Comparison of ENCODE assay signal across 16 mouse cellular contexts in genomic region chr6:14885199-14885598, GRCm38 (mm10). TPM values are rescaled to one million over a fixed set of nuclear protein-coding genes. Genes with fewer than 3 reads are reported as not detected.
"Had no signal": no experiment of that assay in that cellular context is flagged by ENCODE, and none has a peak within 500 bp of the region (broad histone marks: within the 10 kb centered on the region; RNA-seq: fewer than 3 reads in every experiment).

No protein-coding gene starts in this region.

- ATAC-seq: intestine, postnatal 0 days; liver, embryonic 12.5 days had no signal

- H3K4me1 ChIP-seq: limb, embryonic 15.5 days; liver, embryonic 12.5 days; neural tube, embryonic 13.5 days had no signal

- H3K4me2 ChIP-seq: limb, embryonic 15.5 days; liver, embryonic 12.5 days; lung, embryonic 14.5 days; neural tube, embryonic 13.5 days had no signal

- H3K9ac ChIP-seq: limb, embryonic 15.5 days; liver, embryonic 12.5 days; lung, embryonic 14.5 days; neural tube, embryonic 13.5 days had no signal

- H3K4me3 ChIP-seq: limb, embryonic 15.5 days; liver, embryonic 12.5 days; neural tube, embryonic 13.5 days had no signal

- H3K27me3 ChIP-seq: limb, embryonic 15.5 days; liver, embryonic 12.5 days; neural tube, embryonic 13.5 days had no signal

- DNase-seq: kidney, adult 9 months; kidney, postnatal 36 days; layer of hippocampus, adult 9-11 months; layer of hippocampus, postnatal 36 days; lung, embryonic 14.5 days; lung, postnatal 10 days; lung, postnatal 4 days; right cerebral cortex, postnatal 25 days had no signal

- H3K36me3 ChIP-seq: limb, embryonic 15.5 days; liver, embryonic 12.5 days; neural tube, embryonic 13.5 days had no signal

- H3K27ac ChIP-seq: kidney, postnatal 0 days; limb, embryonic 15.5 days; liver, embryonic 12.5 days; neural tube, embryonic 13.5 days; stomach, postnatal 0 days had no signal

- H3K9me3 ChIP-seq: limb, embryonic 15.5 days; liver, embryonic 12.5 days; neural tube, embryonic 13.5 days had no signal

RNA-seq across cellular contexts. Expression of gene Foxp2, which starts 15.9 kb away (rescaled TPM):
- total RNA-seq: megakaryocyte, adult 5-6 weeks; monocyte, adult 5-6 weeks had no signal
